Mouse (Mus musculus): ENCODE measurements around the gene Klhdc7b. TPM values are rescaled to one million over a fixed set of nuclear protein-coding genes. Genes with fewer than 3 reads are reported as not detected.
A peak's percentile ranks its signal among the peaks of the same experiment; 100 is the strongest.

The Klhdc7b gene
- polyA plus RNA-seq, 1 experiment from 2014 or later, result not detected

- Histone ChIP-seq H3K4me2 (ENCODE audit: low read depth, low read length) (no peak overlapping the region), H3K27me3 (ENCODE audit: control insufficient read depth, insufficient read depth, low read length) (no peaks in the 10 kb centered on the region), H3K27ac (replicated peaks; ENCODE audit: low read depth, low read length) (no peak overlapping the region), H3K4me1 (ENCODE audit: control insufficient read depth, insufficient read depth, low read length) (no peaks in the 10 kb centered on the region), H3K9me3 (replicated peaks; ENCODE audit: control insufficient read depth, low read length) (no peaks in the 10 kb centered on the region), H3K9ac (replicated peaks; ENCODE audit: low read length) (no peak overlapping the region), H3K36me3 (replicated peaks; ENCODE audit: control insufficient read depth, insufficient read depth, low read depth, low read length) (peaks cover 15% of the 10 kb centered on the region), H3K4me3 (ENCODE audit: low read depth, low read length) (no peak overlapping the region)
- DNase-seq (ENCODE audit: low spot score) (no peak), ATAC-seq (replicated peaks; ENCODE audit: insufficient number of reproducible peaks, low FRiP score, low TSS enrichment, low read depth) (no peak)
- WGBS, result 83% methylated on average over 4 of the region's 4 CpGs
Measured at GRCm38 (mm10) chr15:89365141-89365551, 19.6 kb upstream of the Klhdc7b start.

DNA sequence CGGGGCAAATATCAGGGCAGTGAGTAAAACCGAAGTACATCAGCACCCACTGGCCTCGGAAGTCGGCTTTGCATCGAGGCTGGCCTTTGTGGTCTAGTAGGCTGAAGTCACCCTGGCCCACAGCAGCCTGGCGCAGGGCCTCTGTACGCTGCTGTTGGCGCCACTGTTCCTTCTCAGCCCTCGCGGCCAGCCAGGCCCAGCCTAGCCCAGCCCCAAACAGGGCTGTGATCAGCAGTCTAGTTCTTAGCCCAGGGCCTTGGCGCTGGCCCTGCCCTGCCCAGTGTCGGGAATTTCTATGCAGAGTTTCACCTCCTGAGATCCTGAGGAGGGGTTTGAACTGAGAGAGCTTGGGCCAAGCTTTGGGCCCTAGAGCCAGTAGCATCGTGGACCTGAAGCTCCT, 12.6 kb upstream of the Klhdc7b start:
- Histone ChIP-seq H3K4me1 (ENCODE audit: control insufficient read depth, insufficient read depth, low read length) (peaks cover under 1% of the 10 kb centered on the region; the same call in 1 of the 2 replicates), H3K4me3 (ENCODE audit: low read depth, low read length) (no peak overlapping the region), H3K4me2 (ENCODE audit: low read depth, low read length) (no peak overlapping the region), H3K27ac (replicated peaks; ENCODE audit: low read depth, low read length) (no peak overlapping the region), H3K36me3 (replicated peaks; ENCODE audit: control insufficient read depth, insufficient read depth, low read depth, low read length) (peaks cover 17% of the 10 kb centered on the region), H3K27me3 (ENCODE audit: control insufficient read depth, insufficient read depth, low read length) (peaks cover 7% of the 10 kb centered on the region), H3K9ac (replicated peaks; ENCODE audit: low read length) (no peak overlapping the region), H3K9me3 (replicated peaks; ENCODE audit: control insufficient read depth, low read length) (no peaks in the 10 kb centered on the region)
- WGBS, result 88% methylated on average over 13 of the region's 13 CpGs
- DNase-seq (ENCODE audit: low spot score) (no peak), ATAC-seq (replicated peaks; ENCODE audit: insufficient number of reproducible peaks, low FRiP score, low TSS enrichment, low read depth) (no peak)

DNA sequence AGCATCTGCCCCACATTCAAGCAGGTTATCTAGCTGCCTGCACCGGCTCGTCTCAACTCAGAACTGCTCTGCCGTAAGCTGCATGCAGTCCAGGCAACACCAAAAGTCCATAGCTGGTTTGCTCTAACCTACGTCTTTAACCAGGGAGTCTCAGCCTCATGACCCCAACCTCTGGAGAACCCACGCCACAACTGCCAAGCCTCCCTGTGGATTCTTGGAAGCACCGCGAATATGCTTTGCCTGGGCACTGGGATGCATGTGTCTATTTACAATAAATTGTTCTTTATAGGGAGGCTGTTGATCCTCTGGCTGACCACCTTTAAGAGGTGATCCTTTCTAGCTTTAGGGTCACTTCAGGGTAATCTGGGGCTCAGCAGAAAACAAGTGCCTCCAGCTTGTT, 12.2 kb upstream of the Klhdc7b start:
- peak overlapping the region; percentile 41; the same call in 1 of the 2 replicates for H3K27ac ChIP-seq (replicated peaks; ENCODE audit: low read depth, low read length)
- H3K4me3 ChIP-seq (ENCODE audit: low read depth, low read length), result peak overlapping the region; percentile 51; the same call in 1 of the 2 replicates
- WGBS, result 90% methylated on average over 7 of the region's 7 CpGs
- H3K9me3 ChIP-seq (replicated peaks; ENCODE audit: control insufficient read depth, low read length), result no peaks in the 10 kb centered on the region
- peaks cover 16% of the 10 kb centered on the region for H3K36me3 ChIP-seq (replicated peaks; ENCODE audit: control insufficient read depth, insufficient read depth, low read depth, low read length)
- H3K4me2 ChIP-seq (ENCODE audit: low read depth, low read length), result peak overlapping the region; percentile 87
- H3K27me3 ChIP-seq (ENCODE audit: control insufficient read depth, insufficient read depth, low read length), result peaks cover 12% of the 10 kb centered on the region
- ATAC-seq (replicated peaks; ENCODE audit: insufficient number of reproducible peaks, low FRiP score, low TSS enrichment, low read depth) (no peak), DNase-seq (ENCODE audit: low spot score) (no peak)
- H3K9ac ChIP-seq (replicated peaks; ENCODE audit: low read length), result no peak overlapping the region
- peaks cover 4% of the 10 kb centered on the region; the same call in 1 of the 2 replicates for H3K4me1 ChIP-seq (ENCODE audit: control insufficient read depth, insufficient read depth, low read length)

DNA sequence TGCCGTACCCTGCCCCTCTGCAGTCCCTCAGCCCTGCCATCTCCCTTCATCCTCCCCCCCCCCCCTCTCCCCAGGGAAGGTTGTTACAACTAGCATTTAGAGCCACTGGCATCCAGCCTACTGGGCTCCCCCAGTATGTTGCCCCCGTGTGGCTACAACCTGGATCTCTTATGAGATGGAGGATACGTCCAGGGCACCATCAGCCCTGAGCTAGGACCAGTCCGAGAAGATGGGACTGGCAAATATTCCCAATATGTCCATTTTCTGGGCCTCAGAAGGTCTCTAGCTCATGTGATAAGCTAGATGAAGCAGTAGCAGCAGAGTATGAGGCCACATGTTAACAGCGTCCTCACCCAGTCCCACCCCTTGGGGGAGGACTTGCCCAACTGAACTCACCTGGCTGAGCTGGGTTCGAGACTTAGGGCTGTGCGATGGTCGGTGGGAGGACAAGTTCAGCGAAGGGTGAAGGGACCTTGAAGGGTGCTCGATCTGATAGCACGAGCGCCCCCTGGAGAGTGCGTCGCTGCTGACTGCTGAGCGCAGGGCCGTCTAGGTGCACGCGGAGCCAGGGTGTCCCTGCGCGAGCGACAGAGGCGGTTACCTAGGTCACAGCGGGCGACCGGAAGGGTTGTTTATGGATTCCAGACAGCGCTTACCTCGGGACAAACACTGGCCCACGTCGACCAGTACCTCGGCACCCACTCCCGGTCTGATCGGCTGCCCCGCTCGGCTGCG, 11.5 kb upstream of the Klhdc7b start:
- Histone ChIP-seq H3K4me1 (ENCODE audit: control insufficient read depth, insufficient read depth, low read length) (peaks cover 4% of the 10 kb centered on the region; the same call in 1 of the 2 replicates), H3K4me3 (ENCODE audit: low read depth, low read length) (peak overlapping the region; percentile 51), H3K36me3 (replicated peaks; ENCODE audit: control insufficient read depth, insufficient read depth, low read depth, low read length) (peaks cover 12% of the 10 kb centered on the region), H3K4me2 (ENCODE audit: low read depth, low read length) (peak overlapping the region; percentile 87), H3K9ac (replicated peaks; ENCODE audit: low read length) (peak overlapping the region; percentile 82), H3K27me3 (ENCODE audit: control insufficient read depth, insufficient read depth, low read length) (peaks cover 18% of the 10 kb centered on the region), H3K27ac (replicated peaks; ENCODE audit: low read depth, low read length) (peak overlapping the region; percentile 87), H3K9me3 (replicated peaks; ENCODE audit: control insufficient read depth, low read length) (no peaks in the 10 kb centered on the region)
- peak; percentile 77 for ATAC-seq (replicated peaks; ENCODE audit: insufficient number of reproducible peaks, low FRiP score, low TSS enrichment, low read depth)
- WGBS, result under 1% methylated on average over 35 of the region's 35 CpGs
- peak; percentile 86 for DNase-seq (ENCODE audit: low spot score)

DNA sequence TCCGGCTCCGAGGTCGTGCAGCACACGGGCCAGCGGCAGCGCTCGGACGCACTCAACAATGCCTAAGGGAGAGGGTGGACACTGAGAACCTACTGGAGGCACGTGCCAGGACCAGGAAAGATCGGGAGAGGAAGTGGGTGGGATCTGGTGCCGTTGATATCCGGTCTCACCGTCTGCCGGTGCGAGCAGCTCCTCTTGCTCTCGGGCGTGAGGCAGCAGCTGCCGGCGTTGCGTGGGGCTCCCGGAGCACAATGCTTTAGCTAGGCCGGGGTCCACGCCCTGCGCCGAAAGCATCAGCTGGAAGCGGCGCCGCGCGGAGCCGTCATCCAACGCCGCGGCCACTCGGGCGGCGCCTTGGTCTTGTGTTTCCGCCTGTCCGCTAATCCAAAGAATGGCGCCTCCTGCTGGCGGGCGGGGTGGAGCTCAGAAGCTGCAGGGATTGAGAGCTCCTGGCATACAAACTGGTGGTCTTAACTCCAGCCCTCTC, 10.9 kb upstream of the Klhdc7b start, which contains the start of gene Sco2:
Gene Sco2, minus strand, starts transcription at position 85 of the 487 bp plus-strand sequence.
- Histone ChIP-seq H3K9ac (replicated peaks; ENCODE audit: low read length) (peak within 1 kb of the TSS; percentile 82), H3K36me3 (replicated peaks; ENCODE audit: control insufficient read depth, insufficient read depth, low read depth, low read length) (peaks cover 9% of the 10 kb centered on the region), H3K27me3 (ENCODE audit: control insufficient read depth, insufficient read depth, low read length) (peaks cover 23% of the 10 kb centered on the region), H3K27ac (replicated peaks; ENCODE audit: low read depth, low read length) (peak within 1 kb of the TSS; percentile 87), H3K4me1 (ENCODE audit: control insufficient read depth, insufficient read depth, low read length) (peaks cover 4% of the 10 kb centered on the region; the same call in 1 of the 2 replicates), H3K4me2 (ENCODE audit: low read depth, low read length) (peak within 1 kb of the TSS; percentile 87), H3K9me3 (replicated peaks; ENCODE audit: control insufficient read depth, low read length) (no peaks in the 10 kb centered on the region), H3K4me3 (ENCODE audit: low read depth, low read length) (peak within 1 kb of the TSS; percentile 51)
- ATAC-seq (replicated peaks; ENCODE audit: insufficient number of reproducible peaks, low FRiP score, low TSS enrichment, low read depth), result peak; percentile 68
- peak; percentile 94 for DNase-seq (ENCODE audit: low spot score)
- WGBS, result under 1% methylated on average over 40 of the region's 42 CpGs

DNA sequence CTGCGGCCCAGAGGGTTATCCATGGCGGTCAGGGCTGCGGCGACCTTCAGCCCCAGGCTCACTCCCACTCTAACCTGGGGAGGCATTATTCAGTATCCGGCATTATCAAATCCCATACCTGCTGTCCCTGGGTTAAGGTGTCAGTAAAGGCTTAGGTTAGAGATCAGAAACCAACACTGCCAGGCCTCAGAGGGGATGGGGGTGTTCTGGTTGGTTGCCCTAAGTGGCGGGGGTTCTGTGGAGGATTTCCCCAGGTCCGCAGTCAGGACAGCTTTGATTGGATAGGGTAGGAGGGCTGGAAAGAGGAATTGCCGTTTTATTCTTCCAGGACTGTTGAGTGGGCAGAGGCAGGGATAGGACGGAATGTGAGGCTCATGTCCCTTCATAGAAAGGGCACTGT, 10.4 kb upstream of the Klhdc7b start:
- H3K27ac ChIP-seq (replicated peaks; ENCODE audit: low read depth, low read length), result peak overlapping the region; percentile 87

GRCm38 (mm10) chr15:89374801-89375534, 9.7 kb upstream of the Klhdc7b start:
- no peak overlapping the region for H3K27ac ChIP-seq (replicated peaks; ENCODE audit: low read depth, low read length)
- H3K36me3 ChIP-seq (replicated peaks; ENCODE audit: control insufficient read depth, insufficient read depth, low read depth, low read length), result peaks cover 7% of the 10 kb centered on the region
- H3K4me1 ChIP-seq (ENCODE audit: control insufficient read depth, insufficient read depth, low read length), result peaks cover 4% of the 10 kb centered on the region; the same call in 1 of the 2 replicates
- DNase-seq (ENCODE audit: low spot score) (no peak), ATAC-seq (replicated peaks; ENCODE audit: insufficient number of reproducible peaks, low FRiP score, low TSS enrichment, low read depth) (no peak)
- no peak overlapping the region for H3K4me2 ChIP-seq (ENCODE audit: low read depth, low read length)
- WGBS, result 92% methylated on average over 17 of the region's 17 CpGs
- H3K27me3 ChIP-seq (ENCODE audit: control insufficient read depth, insufficient read depth, low read length), result peaks cover 31% of the 10 kb centered on the region
- no peak overlapping the region for H3K4me3 ChIP-seq (ENCODE audit: low read depth, low read length)
- no peak overlapping the region; the same call in 1 of the 2 replicates for H3K9ac ChIP-seq (replicated peaks; ENCODE audit: low read length)
- H3K9me3 ChIP-seq (replicated peaks; ENCODE audit: control insufficient read depth, low read length), result no peaks in the 10 kb centered on the region

More for the DNA sequence above, 10.4 kb upstream of the Klhdc7b start:
- H3K27me3 ChIP-seq (ENCODE audit: control insufficient read depth, insufficient read depth, low read length), result peaks cover 28% of the 10 kb centered on the region
- 48% methylated on average over 9 of the region's 9 CpGs for WGBS
- H3K4me2 ChIP-seq (ENCODE audit: low read depth, low read length), result peak overlapping the region; percentile 87
- peak overlapping the region; percentile 82 for H3K9ac ChIP-seq (replicated peaks; ENCODE audit: low read length)
- H3K4me1 ChIP-seq (ENCODE audit: control insufficient read depth, insufficient read depth, low read length), result peaks cover 4% of the 10 kb centered on the region; the same call in 1 of the 2 replicates
- peaks cover 7% of the 10 kb centered on the region for H3K36me3 ChIP-seq (replicated peaks; ENCODE audit: control insufficient read depth, insufficient read depth, low read depth, low read length)
- H3K9me3 ChIP-seq (replicated peaks; ENCODE audit: control insufficient read depth, low read length), result no peaks in the 10 kb centered on the region
- no peak for DNase-seq (ENCODE audit: low spot score)
- H3K4me3 ChIP-seq (ENCODE audit: low read depth, low read length), result peak overlapping the region; percentile 51
- no peak for ATAC-seq (replicated peaks; ENCODE audit: insufficient number of reproducible peaks, low FRiP score, low TSS enrichment, low read depth)

Data from embryonic facial prominence, embryonic 11.5 days (tissue).